Mouse (Mus musculus) embryonic facial prominence, embryonic 10.5 days (tissue): ENCODE measurements around the gene Gm13088. TPM values are rescaled to one million over a fixed set of nuclear protein-coding genes. Genes with fewer than 3 reads are reported as not detected.
"Not testable (repeated sequence)": the region's sequence is repeated elsewhere in the genome, so short reads cannot be mapped to it uniquely, and the experiment has no call there.

Experiments
- DNase-seq: peaks from one replicate; pipeline ENCODE4 v3.0.0-alpha.2; 2017; ENCODE audit warnings: low spot score
- H3K27ac ChIP-seq: fragments of 300-500 bp; sonication (generic); replicated peaks from 2 replicates; pipeline ENCODE4 v1.5.1; 2016; ENCODE audit warnings: mild to moderate bottlenecking
- H3K27me3 ChIP-seq: fragments of 300-500 bp; sonication (generic); replicated peaks from 2 replicates; pipeline ENCODE4 v1.6.1; 2016; ENCODE audit warnings: low read depth, mild to moderate bottlenecking; ENCODE audit not compliant: poor library complexity, severe bottlenecking
- H3K36me3 ChIP-seq: fragments of 300-500 bp; sonication (generic); replicated peaks from 2 replicates; pipeline ENCODE4 v1.6.1; 2016; ENCODE audit warnings: mild to moderate bottlenecking, moderate library complexity
- H3K4me1 ChIP-seq: fragments of 300-500 bp; sonication (generic); 2 replicates; pipeline ENCODE4 v1.6.1; 2016
- H3K4me3 ChIP-seq: fragments of 300-500 bp; sonication (generic); 2 replicates; pipeline ENCODE4 v1.5.1; 2016; ENCODE audit warnings: mild to moderate bottlenecking, moderate library complexity
- H3K9me3 ChIP-seq: fragments of 300-500 bp; sonication (generic); 2 replicates; pipeline ENCODE4 v1.6.1; 2016; ENCODE audit warnings: mild to moderate bottlenecking
- WGBS: fragments of 180-500 bp; shearing (Covaris S2); methylation state at CpG from one replicate; pipeline ENCODE4 v1.1.7; 2016; 5-methylcytosine and 5-hydroxymethylcytosine counted together
- polyA plus RNA-seq: library from polyadenylated mRNA; unstranded; fragments of >200 nt; fragmentation: Nextera tagmentation; extraction: Ambion mirVana; gene quantifications from 2 replicates; pipeline ENCODE4 v1.2.1, GENCODE M21; 2016

Gene Gm13088
- polyA plus RNA-seq: not detected in 2 replicates

DNA sequence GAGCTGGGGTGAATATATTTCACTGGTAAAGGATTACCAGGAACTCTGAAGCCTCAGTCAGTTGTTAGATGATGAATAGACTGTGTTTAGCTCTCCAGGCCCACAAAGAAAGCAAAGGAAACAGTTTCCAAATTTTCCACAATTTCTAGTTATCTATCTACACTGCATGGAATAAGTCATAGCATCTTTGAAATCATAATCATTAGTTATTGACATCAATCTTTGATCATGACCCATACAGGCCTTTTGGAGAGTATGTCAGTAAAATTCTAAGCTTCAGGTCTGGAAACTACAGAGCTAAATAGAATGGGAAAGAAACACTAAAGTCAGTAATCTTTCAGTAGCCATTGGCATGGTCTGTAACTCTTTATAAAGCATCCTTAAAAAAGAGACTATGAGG, at the start of gene Gm13088:
TSS of gene Gm13088 (minus strand) at position 101 of the 400 bp plus-strand sequence.
- not testable (repeated sequence) for DNase-seq, H3K27ac ChIP-seq, H3K4me3 ChIP-seq, H3K36me3 ChIP-seq, H3K4me1 ChIP-seq, H3K27me3 ChIP-seq
- peaks cover 25% of the 10 kb centered on the region; the same call in 1 of the 2 replicates for H3K9me3 ChIP-seq

DNA sequence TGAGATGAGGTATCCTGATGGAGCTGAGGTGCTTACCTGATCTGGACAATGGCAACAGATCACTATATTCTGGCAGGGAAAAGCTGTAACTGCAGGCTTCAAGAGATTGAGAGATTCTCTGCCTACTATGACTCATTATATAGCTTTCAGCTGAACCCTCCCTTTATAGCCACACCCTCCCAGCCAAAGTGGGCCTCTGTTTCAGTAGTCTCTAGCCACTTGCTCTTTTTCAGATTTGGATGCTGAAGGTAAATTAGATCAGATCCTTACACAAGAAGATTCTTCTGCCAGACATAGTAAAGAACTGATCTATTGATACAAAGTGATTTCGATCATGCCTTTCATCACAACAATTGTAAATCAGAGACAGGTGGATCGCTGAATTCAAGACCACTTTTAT, 45.6 kb upstream of the Gm13088 start, which contains the start of gene Gm13089:
TSS of gene Gm13089 (minus strand) at position 101 of the 400 bp plus-strand sequence.
- 80% methylated on average over 2 of the region's 2 CpGs for WGBS

DNA sequence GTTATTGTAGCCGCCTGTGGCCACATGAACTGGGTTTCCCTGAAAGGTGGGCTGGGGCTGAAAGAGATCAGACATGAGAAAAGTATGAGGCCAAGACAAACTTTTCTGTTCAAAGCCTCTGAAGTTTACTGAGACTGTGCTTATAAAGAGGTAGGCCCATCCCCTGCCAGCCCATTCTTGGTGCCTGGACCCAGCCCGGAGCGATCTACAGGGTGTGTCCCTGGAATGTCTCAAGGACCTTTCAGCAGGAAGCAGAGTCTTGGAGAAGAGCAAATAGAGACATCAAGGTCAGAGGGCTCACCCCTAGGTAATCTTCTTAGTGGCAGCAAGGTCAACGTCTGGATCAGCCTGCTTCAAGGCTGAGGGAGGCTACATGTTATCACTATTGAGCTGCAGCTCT, 38.9 kb downstream of the Gm13088 start:
- DNase-seq, H3K36me3 ChIP-seq, H3K4me1 ChIP-seq, H3K4me3 ChIP-seq, H3K27me3 ChIP-seq, H3K27ac ChIP-seq: not testable (repeated sequence)
- H3K9me3 ChIP-seq: peaks cover 44% of the 10 kb centered on the region
- 88% methylated on average over 4 of the region's 4 CpGs for WGBS

More for the DNA sequence above, 45.6 kb upstream of the Gm13088 start, which contains the start of gene Gm13089:
- Histone ChIP-seq H3K27ac (no peak within 1 kb of the TSS), H3K36me3 (no peaks in the 10 kb centered on the region), H3K4me3 (no peak within 1 kb of the TSS), H3K9me3 (peaks cover 52% of the 10 kb centered on the region), H3K4me1 (no peaks in the 10 kb centered on the region), H3K27me3 (no peaks in the 10 kb centered on the region)
- no peak for DNase-seq

DNA sequence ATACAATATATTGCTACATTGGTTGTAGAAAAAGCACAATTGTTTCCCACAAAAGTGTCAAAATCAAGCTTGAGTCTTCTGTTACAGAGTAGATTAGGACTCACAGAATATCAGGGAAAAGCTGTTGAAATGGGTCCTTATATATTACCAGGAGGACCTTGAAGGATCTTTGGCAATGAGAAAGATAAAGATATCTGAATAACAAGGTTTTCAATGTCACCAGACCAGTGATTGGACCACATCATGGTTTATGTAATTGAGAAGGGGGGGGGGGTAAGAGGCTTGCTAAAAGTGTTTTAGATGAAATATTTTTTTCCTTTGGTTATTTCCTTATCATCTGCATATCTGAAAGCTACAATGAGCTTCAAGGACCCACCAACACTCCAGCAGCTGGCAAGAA, 42.3 kb downstream of the Gm13088 start, which contains the start of gene Gm13083:
TSS of gene Gm13083 (plus strand) at position 301 of the 400 bp plus-strand sequence.
- peaks cover 27% of the 10 kb centered on the region for H3K9me3 ChIP-seq
- H3K4me3 ChIP-seq, H3K27ac ChIP-seq, H3K27me3 ChIP-seq, H3K4me1 ChIP-seq, DNase-seq, H3K36me3 ChIP-seq: not testable (repeated sequence)

DNA sequence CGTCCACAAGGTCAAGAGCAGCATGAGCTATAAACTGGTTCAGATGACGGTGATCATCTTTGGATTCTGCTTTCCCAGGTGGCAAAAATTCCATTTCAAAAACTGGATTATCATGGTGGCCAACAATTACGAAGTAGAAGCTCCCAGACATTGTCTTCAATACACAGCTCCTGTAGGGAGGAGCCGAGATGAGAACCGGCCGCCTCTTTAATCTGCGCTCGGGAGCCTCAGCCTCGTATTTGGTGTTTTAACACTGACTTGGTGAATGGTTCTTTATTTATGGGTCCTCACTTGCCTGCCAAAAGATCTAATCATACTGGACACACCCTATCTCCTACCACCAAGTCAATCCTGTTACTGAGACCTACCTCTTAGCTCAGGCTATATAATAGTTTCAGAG, 45.1 kb downstream of the Gm13088 start:
- WGBS: 90% methylated on average over 9 of the region's 9 CpGs

More for the DNA sequence above, 45.1 kb downstream of the Gm13088 start:
- not testable (repeated sequence) for H3K36me3 ChIP-seq, H3K27ac ChIP-seq, H3K4me3 ChIP-seq, H3K27me3 ChIP-seq, DNase-seq, H3K4me1 ChIP-seq
- peaks cover 18% of the 10 kb centered on the region for H3K9me3 ChIP-seq

Other genes with a start within 250 kb of the Gm13088 start
- 18.1 and 21.5 TPM in 2 replicates for gene Pramef8, start 244.8 kb downstream of the Gm13088 start, polyA plus RNA-seq
- gene Oog4, start 206.9 kb downstream of the Gm13088 start, polyA plus RNA-seq: not detected in 2 replicates
- not detected in 2 replicates for gene Gm13043, start 145.9 kb downstream of the Gm13088 start, polyA plus RNA-seq
- gene Gm13040, start 121.3 kb downstream of the Gm13088 start, polyA plus RNA-seq: not detected in 2 replicates
- not detected in 2 replicates for gene BC080695, start 105.5 kb downstream of the Gm13088 start, polyA plus RNA-seq
- gene Gm13057, start 105.5 kb downstream of the Gm13088 start, polyA plus RNA-seq: not detected in 2 replicates
- not detected in 2 replicates for gene Gm13083, start 42.2 kb downstream of the Gm13088 start, polyA plus RNA-seq
- gene Gm13089, start 45.5 kb upstream of the Gm13088 start, polyA plus RNA-seq: not detected in 2 replicates
- gene Gm13078, start 62.2 kb upstream of the Gm13088 start, polyA plus RNA-seq: not detected in 2 replicates
- gene Gm13023, start 132.1 kb upstream of the Gm13088 start, polyA plus RNA-seq: not detected in 2 replicates
- gene Gm13084, start 158.8 kb upstream of the Gm13088 start, polyA plus RNA-seq: not detected in 2 replicates
- gene Gm13103, start 189.3 kb upstream of the Gm13088 start, polyA plus RNA-seq: not detected in 2 replicates
- gene Pramef6, start 243.1 kb upstream of the Gm13088 start, polyA plus RNA-seq: not detected in 2 replicates